Mouse (Mus musculus) retina, postnatal 7 days (tissue): ENCODE results near the gene Kcnj11.

Experiments used
- DNase-seq: peaks from one replicate; pipeline ENCODE4 v3.0.0-alpha.2; 2012; ENCODE audit warnings: low read depth, low spot score

Kcnj11 gene

GRCm38 (mm10) chr7:46049981-46050380 lies 50.6 kb downstream of the Kcnj11 start:
- DNase-seq, result no peak

GRCm38 (mm10) chr7:46047873-46048562 lies 52.5 kb downstream of the Kcnj11 start:
- DNase-seq, result no peak

GRCm38 (mm10) chr7:46045882-46046281 lies 54.7 kb downstream of the Kcnj11 start:
- DNase-seq, result no peak

GRCm38 (mm10) chr7:46044106-46044505 lies 56.5 kb downstream of the Kcnj11 start:
- DNase-seq, result no peak
